Mouse (Mus musculus) bone marrow macrophage, adult 2 months (primary cell): ENCODE data around the gene Csrnp1.

Experiments
- CTCF ChIP-seq: IDR thresholded peaks from 2 replicates; pipeline ENCODE4 v1.5.1; 2012; ENCODE audit warnings: low read depth, mild to moderate bottlenecking, low read length, moderate library complexity
- POLR2A ChIP-seq: IDR thresholded peaks from 2 replicates; pipeline ENCODE4 v1.6.1; 2012; ENCODE audit warnings: mild to moderate bottlenecking, low read depth, low read length, borderline replicate concordance

GRCm38 (mm10) chr9:119939646-119940045 is 44.8 kb downstream of the Csrnp1 start:
- TF ChIP-seq CTCF: no peak
- no peak for TF ChIP-seq POLR2A
